Mouse (Mus musculus) granulocyte monocyte progenitor cell, adult 5-6 weeks (primary cell): ENCODE measurements around the gene Gm43191. TPM values are rescaled to one million over a fixed set of nuclear protein-coding genes. Genes with fewer than 3 reads are reported as not detected.

Experiments
- total RNA-seq, 2 experiments: library from RNA; stranded (forward) in 1 of 2; stranded (reverse) in 1 of 2; fragments of 200-712, 200-1000 nt in 1 of 2; fragments of >200 nt in 1 of 2; fragmentation: Nextera tagmentation in 1 of 2; gene quantifications; 2 replicates each; pipeline ENCODE4 v1.2.3; 2014 to 2017

Gene Gm43191
- total RNA-seq, 2 experiments from 2014 or later: not detected

Other genes starting within 250 kb of the Gm43191 start
- gene Rtca, start 173.1 kb downstream of the Gm43191 start, total RNA-seq (2014; fragmentation: Nextera tagmentation): 32.5 and 53.8 TPM in 2 replicates
- 31.3 and 46.7 TPM in 2 replicates for gene Rtca, start 173.1 kb downstream of the Gm43191 start, total RNA-seq (2017)
- gene Dbt, start 168.2 kb downstream of the Gm43191 start, total RNA-seq (2014; fragmentation: Nextera tagmentation): 19.1 and 19.5 TPM in 2 replicates
- 19.3 and 19.9 TPM in 2 replicates for gene Dbt, start 168.2 kb downstream of the Gm43191 start, total RNA-seq (2017)
- gene Lrrc39, start 118.3 kb downstream of the Gm43191 start, total RNA-seq (2014; fragmentation: Nextera tagmentation): 0.39 and 1.2 TPM in 2 replicates
- gene Lrrc39, start 118.3 kb downstream of the Gm43191 start, total RNA-seq (2017): 0.65 and 1.5 TPM in 2 replicates
- 31.2 and 35.0 TPM in 2 replicates for gene Sass6, start 86.3 kb downstream of the Gm43191 start, total RNA-seq (2014; fragmentation: Nextera tagmentation)
- 50.1 and 72.7 TPM in 2 replicates for gene Sass6, start 86.3 kb downstream of the Gm43191 start, total RNA-seq (2017)
- 33.7 and 47.5 TPM in 2 replicates for gene Trmt13, start 66.7 kb downstream of the Gm43191 start, total RNA-seq (2014; fragmentation: Nextera tagmentation)
- 35.8 and 43.3 TPM in 2 replicates for gene Trmt13, start 66.7 kb downstream of the Gm43191 start, total RNA-seq (2017)
- 52.3 and 64.6 TPM in 2 replicates for gene Mfsd14a, start 18.6 kb downstream of the Gm43191 start, total RNA-seq (2014; fragmentation: Nextera tagmentation)
- 67.0 and 95.5 TPM in 2 replicates for gene Mfsd14a, start 18.6 kb downstream of the Gm43191 start, total RNA-seq (2017)
- 30.0 and 33.6 TPM in 2 replicates for gene Slc35a3, start 31.6 kb upstream of the Gm43191 start, total RNA-seq (2014; fragmentation: Nextera tagmentation)
- 59.4 and 68.3 TPM in 2 replicates for gene Slc35a3, start 31.6 kb upstream of the Gm43191 start, total RNA-seq (2017)
- gene Agl, start 126.9 kb upstream of the Gm43191 start, total RNA-seq (2014; fragmentation: Nextera tagmentation): 21.0 and 26.1 TPM in 2 replicates
- gene Agl, start 126.9 kb upstream of the Gm43191 start, total RNA-seq (2017): 11.1 and 12.5 TPM in 2 replicates
- 77.3 and 86.5 TPM in 2 replicates for gene Frrs1, start 178.2 kb upstream of the Gm43191 start, total RNA-seq (2014; fragmentation: Nextera tagmentation)
- 40.2 and 56.2 TPM in 2 replicates for gene Frrs1, start 178.2 kb upstream of the Gm43191 start, total RNA-seq (2017)